Mouse (Mus musculus) kidney, embryonic 16.5 days (tissue): ENCODE measurements at regions not wholly inside any gene's neighbourhood (a gene's known extent, or its start where the extent isn't known, plus 50 kb on each side); places are given as distances from the start of the nearest gene placed in this dataset.
A peak's percentile ranks its signal among the peaks of the same experiment; 100 is the strongest.

ENCODE experiments used
- ATAC-seq: fragments of 200-750 bp; cut with Nextera tagmentation; 2 replicates; pipeline ENCODE4 v1.8.0; 2017; ENCODE audit warnings: moderate TSS enrichment; ENCODE audit not compliant: low FRiP score, low TSS enrichment
- H3K27ac ChIP-seq: fragments of 300-500 bp; sonication (generic); 2 replicates; pipeline ENCODE4 v1.5.1; 2014; ENCODE audit warnings: low read length
- H3K27me3 ChIP-seq: fragments of 300-500 bp; sonication (generic); 2 replicates; pipeline ENCODE4 v1.6.1; 2014; ENCODE audit warnings: low read length, control low read depth, mixed read lengths; ENCODE audit not compliant: insufficient read depth
- H3K36me3 ChIP-seq: fragments of 300-500 bp; sonication (generic); 2 replicates; pipeline ENCODE4 v1.6.1; 2014; ENCODE audit warnings: low read length, control low read depth, mixed read lengths; ENCODE audit not compliant: insufficient read depth
- H3K4me1 ChIP-seq: fragments of 300-500 bp; sonication (generic); 2 replicates; pipeline ENCODE4 v1.6.1; 2014; ENCODE audit warnings: low read length, control low read depth, mixed read lengths; ENCODE audit not compliant: insufficient read depth
- H3K4me2 ChIP-seq: fragments of 300-500 bp; sonication (generic); replicated peaks from 2 replicates; pipeline ENCODE4 v1.6.1; 2014; ENCODE audit warnings: low read depth, low read length
- H3K4me3 ChIP-seq: fragments of 300-500 bp; sonication (generic); 2 replicates; pipeline ENCODE4 v1.5.1; 2014; ENCODE audit warnings: mild to moderate bottlenecking, low read length
- H3K9ac ChIP-seq: fragments of 300-500 bp; sonication (generic); replicated peaks from 2 replicates; pipeline ENCODE4 v1.6.1; 2014; ENCODE audit warnings: low read length
- H3K9me3 ChIP-seq: fragments of 300-500 bp; sonication (generic); 2 replicates; pipeline ENCODE4 v1.6.1; 2016; ENCODE audit warnings: low read length, control low read depth
- WGBS: fragments of 180-500 bp; shearing (Covaris S2); extraction: QIAGEN DNeasy Blood & Tissue Kit; methylation state at CpG from one replicate; pipeline ENCODE4 v1.1.7; 2014; 5-methylcytosine and 5-hydroxymethylcytosine counted together

GRCm38 (mm10) chr1:4570730-4571129, 237.0 kb upstream of the Gm37988 start:
- Histone ChIP-seq H3K4me1 (0 out of 2 replicates have a peak, but pooled peaks cover 5% of the 10 kb centered on the region), H3K27ac (no peak overlapping the region), H3K4me3 (no peak overlapping the region), H3K36me3 (no peaks in the 10 kb centered on the region), H3K9me3 (0 out of 2 replicates have a peak, but pooled peaks cover 4% of the 10 kb centered on the region), H3K9ac (no peak overlapping the region), H3K27me3 (no peaks in the 10 kb centered on the region), H3K4me2 (no peak overlapping the region)
- no peak for ATAC-seq
- 94% methylated on average over 4 of the region's 4 CpGs for WGBS

- ATAC-seq = peak; percentile 97
- Histone ChIP-seq H3K9me3 (0 out of 2 replicates have a peak, but pooled peaks cover 4% of the 10 kb centered on the region), H3K4me2 (peak overlapping the region; percentile 75), H3K4me1 (0 out of 2 replicates have a peak, but pooled peaks cover 5% of the 10 kb centered on the region), H3K27ac (peak overlapping the region; percentile 86), H3K27me3 (no peaks in the 10 kb centered on the region), H3K4me3 (peak overlapping the region; percentile 56), H3K36me3 (no peaks in the 10 kb centered on the region), H3K9ac (peak overlapping the region; percentile 71)
- under 1% methylated on average over 58 of the region's 58 CpGs for WGBS
These were observed 236.1 kb upstream of the Gm37988 start for GRCm38 (mm10) chr1:4571299-4572202.

GRCm38 (mm10) chr1:4572311-4572710, 235.4 kb upstream of the Gm37988 start:
- ATAC-seq = no peak
- Histone ChIP-seq H3K9me3 (0 out of 2 replicates have a peak, but pooled peaks cover 4% of the 10 kb centered on the region), H3K27me3 (no peaks in the 10 kb centered on the region), H3K9ac (peak overlapping the region; percentile 71), H3K4me2 (peak overlapping the region; percentile 75), H3K27ac (peak overlapping the region; percentile 86), H3K4me3 (peak overlapping the region; percentile 56), H3K36me3 (no peaks in the 10 kb centered on the region), H3K4me1 (0 out of 2 replicates have a peak, but pooled peaks cover 5% of the 10 kb centered on the region)
- 44% methylated on average over 3 of the region's 3 CpGs for WGBS

GRCm38 (mm10) chr1:4574101-4574500, 233.6 kb upstream of the Gm37988 start:
- no peak overlapping the region for H3K4me3 ChIP-seq
- 67% methylated on average over 1 of the region's 1 CpGs for WGBS
- ATAC-seq = no peak
- no peak overlapping the region for H3K4me2 ChIP-seq
- H3K27ac ChIP-seq = no peak overlapping the region
- H3K9ac ChIP-seq = no peak overlapping the region
- H3K4me1 ChIP-seq = 0 out of 2 replicates have a peak, but pooled peaks cover 5% of the 10 kb centered on the region
- no peaks in the 10 kb centered on the region for H3K36me3 ChIP-seq
- H3K9me3 ChIP-seq = no peaks in the 10 kb centered on the region
- no peaks in the 10 kb centered on the region for H3K27me3 ChIP-seq

GRCm38 (mm10) chr1:4576957-4577356, 230.7 kb upstream of the Gm37988 start:
- Histone ChIP-seq H3K4me3 (no peak overlapping the region), H3K9me3 (no peaks in the 10 kb centered on the region), H3K9ac (no peak overlapping the region), H3K27ac (no peak overlapping the region), H3K4me2 (no peak overlapping the region), H3K36me3 (no peaks in the 10 kb centered on the region), H3K27me3 (no peaks in the 10 kb centered on the region), H3K4me1 (no peaks in the 10 kb centered on the region)
- ATAC-seq = no peak
- 26% methylated on average over 1 of the region's 1 CpGs for WGBS

GRCm38 (mm10) chr1:4582534-4582933, 225.2 kb upstream of the Gm37988 start:
- no peak for ATAC-seq
- H3K27me3 ChIP-seq = no peaks in the 10 kb centered on the region
- H3K27ac ChIP-seq = no peak overlapping the region

GRCm38 (mm10) chr1:4597856-4598255, 209.8 kb upstream of the Gm37988 start:
- Histone ChIP-seq H3K4me3 (no peak overlapping the region), H3K9ac (no peak overlapping the region), H3K36me3 (no peaks in the 10 kb centered on the region), H3K4me2 (no peak overlapping the region), H3K27me3 (no peaks in the 10 kb centered on the region), H3K4me1 (peaks cover 4% of the 10 kb centered on the region; the same call in 1 of the 2 replicates), H3K9me3 (no peaks in the 10 kb centered on the region), H3K27ac (no peak overlapping the region)
- 73% methylated on average over 3 of the region's 3 CpGs for WGBS
- no peak for ATAC-seq

More at GRCm38 (mm10) chr1:4582534-4582933, 225.2 kb upstream of the Gm37988 start:
- no peaks in the 10 kb centered on the region for H3K9me3 ChIP-seq
- no peak overlapping the region for H3K9ac ChIP-seq
- H3K4me2 ChIP-seq = no peak overlapping the region
- H3K4me1 ChIP-seq = no peaks in the 10 kb centered on the region
- H3K36me3 ChIP-seq = no peaks in the 10 kb centered on the region
- no peak overlapping the region for H3K4me3 ChIP-seq

GRCm38 (mm10) chr1:4598425-4598824, 209.3 kb upstream of the Gm37988 start:
- Histone ChIP-seq H3K4me3 (no peak overlapping the region), H3K27me3 (no peaks in the 10 kb centered on the region), H3K27ac (no peak overlapping the region), H3K4me1 (peaks cover 4% of the 10 kb centered on the region; the same call in 1 of the 2 replicates), H3K36me3 (no peaks in the 10 kb centered on the region), H3K4me2 (no peak overlapping the region), H3K9ac (no peak overlapping the region), H3K9me3 (no peaks in the 10 kb centered on the region)
- no peak for ATAC-seq
- WGBS = 32% methylated on average over 3 of the region's 3 CpGs

- no peaks in the 10 kb centered on the region for H3K27me3 ChIP-seq
- H3K9me3 ChIP-seq = no peaks in the 10 kb centered on the region
- H3K4me3 ChIP-seq = no peak overlapping the region
- WGBS = 73% methylated on average over 3 of the region's 3 CpGs
- H3K36me3 ChIP-seq = no peaks in the 10 kb centered on the region
- peaks cover 4% of the 10 kb centered on the region; the same call in 1 of the 2 replicates for H3K4me1 ChIP-seq
- no peak overlapping the region for H3K9ac ChIP-seq
- peak; percentile 57; the same call in 1 of the 2 replicates for ATAC-seq
- no peak overlapping the region for H3K4me2 ChIP-seq
- no peak overlapping the region for H3K27ac ChIP-seq
These were observed 205.3 kb upstream of the Gm37988 start for GRCm38 (mm10) chr1:4602386-4602785.

GRCm38 (mm10) chr1:4608824-4609223, 198.9 kb upstream of the Gm37988 start:
- Histone ChIP-seq H3K4me3 (no peak overlapping the region), H3K4me1 (0 out of 2 replicates have a peak, but pooled peaks cover 3% of the 10 kb centered on the region), H3K36me3 (no peaks in the 10 kb centered on the region), H3K4me2 (no peak overlapping the region), H3K27ac (no peak overlapping the region), H3K9me3 (no peaks in the 10 kb centered on the region), H3K27me3 (no peaks in the 10 kb centered on the region), H3K9ac (no peak overlapping the region)
- peak; percentile 57; the same call in 1 of the 2 replicates for ATAC-seq
- WGBS = 41% methylated on average over 2 of the region's 2 CpGs
